Mouse (Mus musculus) kidney, embryonic 14.5 days (tissue): ENCODE results near the gene Ppfia4. TPM values are rescaled to one million over a fixed set of nuclear protein-coding genes. Genes with fewer than 3 reads are reported as not detected.
A peak's percentile ranks its signal among the peaks of the same experiment; 100 is the strongest.

Source experiments
- ATAC-seq: fragments of 200-750 bp; cut with Nextera tagmentation; 2 replicates; pipeline ENCODE4 v1.8.0; 2017; ENCODE audit warnings: moderate number of reproducible peaks, mild to moderate bottlenecking, moderate TSS enrichment, moderate library complexity; ENCODE audit not compliant: low FRiP score, low TSS enrichment
- H3K27ac ChIP-seq: fragments of 300-500 bp; sonication (generic); 2 replicates; pipeline ENCODE4 v1.5.1; 2014; ENCODE audit warnings: low read depth, mild to moderate bottlenecking, low read length, moderate library complexity, mixed read lengths
- H3K27me3 ChIP-seq: fragments of 300-500 bp; sonication (generic); 2 replicates; pipeline ENCODE4 v1.6.1; 2014; ENCODE audit warnings: mild to moderate bottlenecking, low read length; ENCODE audit not compliant: control insufficient read depth, insufficient read depth
- H3K36me3 ChIP-seq: fragments of 300-500 bp; sonication (generic); 2 replicates; pipeline ENCODE4 v1.6.1; 2014; ENCODE audit warnings: low read length, mixed read lengths; ENCODE audit not compliant: control insufficient read depth, insufficient read depth
- H3K4me1 ChIP-seq: fragments of 300-500 bp; sonication (generic); 2 replicates; pipeline ENCODE4 v1.6.1; 2014; ENCODE audit warnings: low read length, mixed read lengths; ENCODE audit not compliant: control insufficient read depth, insufficient read depth
- H3K4me2 ChIP-seq: fragments of 300-500 bp; sonication (generic); replicated peaks from 2 replicates; pipeline ENCODE4 v1.6.1; 2014; ENCODE audit warnings: low read depth, mild to moderate bottlenecking, low read length
- H3K4me3 ChIP-seq: fragments of 300-500 bp; sonication (generic); 2 replicates; pipeline ENCODE4 v1.5.1; 2014; ENCODE audit warnings: mild to moderate bottlenecking, low read length
- H3K9ac ChIP-seq: fragments of 300-500 bp; sonication (generic); 2 replicates; pipeline ENCODE4 v1.6.1; 2014; ENCODE audit warnings: low read depth, mild to moderate bottlenecking, low read length, moderate library complexity
- H3K9me3 ChIP-seq: fragments of 300-500 bp; sonication (generic); 2 replicates; pipeline ENCODE4 v1.6.1; 2016; ENCODE audit warnings: low read length; ENCODE audit not compliant: control insufficient read depth
- WGBS: fragments of 180-500 bp; shearing (Covaris S2); extraction: QIAGEN DNeasy Blood & Tissue Kit; methylation state at CpG from one replicate; pipeline ENCODE4 v1.1.7; 2014; 5-methylcytosine and 5-hydroxymethylcytosine counted together
- polyA plus RNA-seq: library from polyadenylated mRNA; unstranded; fragments of >200 nt; fragmentation: Nextera tagmentation; extraction: Ambion mirVana; gene quantifications from 2 replicates; pipeline ENCODE4 v1.2.1, GENCODE M21; 2014

The Ppfia4 gene
- polyA plus RNA-seq, 1 experiment from 2014 or later, result 2.7 TPM

DNA sequence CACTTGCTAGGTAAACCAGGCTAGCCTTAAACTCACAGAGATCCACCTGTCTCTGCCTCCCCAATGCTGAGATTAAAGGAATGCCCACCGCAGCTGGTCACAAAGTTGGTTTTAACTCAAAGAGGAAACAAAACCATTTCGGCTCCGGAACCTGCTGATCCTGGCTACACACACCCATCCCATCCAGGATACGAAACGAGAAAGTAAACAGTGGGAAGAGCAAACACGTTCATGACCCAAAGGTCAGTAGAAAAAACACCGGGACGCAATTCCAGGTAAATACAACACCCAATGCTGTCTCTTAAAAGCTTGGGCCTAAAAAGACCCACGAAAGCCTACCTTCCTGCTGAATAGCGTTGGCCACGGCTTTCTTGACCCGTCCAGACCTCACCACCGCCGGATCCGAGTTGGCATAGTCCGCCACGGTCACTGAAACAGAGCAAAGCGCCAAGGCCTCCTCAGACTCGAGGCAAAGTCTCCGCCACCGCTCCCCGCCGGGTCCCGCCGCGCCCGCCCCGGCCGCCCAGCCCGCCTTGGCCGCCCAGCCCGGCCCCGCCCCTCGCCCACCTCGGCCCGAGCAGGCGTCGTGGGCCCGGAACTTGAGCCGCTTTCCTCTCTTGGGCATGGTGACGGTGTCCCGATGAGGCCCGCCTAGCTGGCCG is 28.6 kb upstream of the Ppfia4 start:
- no peaks in the 10 kb centered on the region for H3K27me3 ChIP-seq
- peak overlapping the region; percentile 92 for H3K4me3 ChIP-seq
- peak overlapping the region; percentile 77 for H3K4me2 ChIP-seq
- peak overlapping the region; percentile 57; the same call in 1 of the 2 replicates for H3K27ac ChIP-seq
- ATAC-seq, result peak; percentile 86; the same call in 1 of the 2 replicates
- H3K9ac ChIP-seq, result peak overlapping the region; percentile 92
- H3K36me3 ChIP-seq, result peaks cover 29% of the 10 kb centered on the region
- WGBS, result 1% methylated on average over 37 of the region's 44 CpGs
- H3K9me3 ChIP-seq, result no peaks in the 10 kb centered on the region
- H3K4me1 ChIP-seq, result peaks cover 11% of the 10 kb centered on the region

DNA sequence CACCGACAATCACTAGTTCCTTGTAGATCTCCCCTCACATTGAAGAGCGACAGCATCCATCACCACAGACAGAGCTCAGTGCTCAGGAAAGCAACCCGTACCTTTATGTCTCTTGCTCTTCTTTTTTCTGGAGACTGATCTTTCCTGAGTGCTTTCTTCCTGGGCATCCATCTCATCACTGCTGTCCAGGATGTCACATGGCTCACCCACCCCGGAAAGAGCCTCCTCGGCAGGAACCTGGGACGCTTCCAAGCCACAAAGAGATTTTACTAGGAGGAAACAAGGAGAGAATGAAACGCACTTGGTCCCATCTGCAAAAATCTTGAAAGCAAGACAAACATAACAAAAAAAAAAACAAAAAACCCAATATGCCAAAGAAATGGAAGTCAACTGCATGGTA is 27.9 kb upstream of the Ppfia4 start:
- Histone ChIP-seq H3K4me3 (peak overlapping the region; percentile 92), H3K27ac (no peak overlapping the region), H3K9ac (peak overlapping the region; percentile 92), H3K4me1 (peaks cover 11% of the 10 kb centered on the region), H3K36me3 (peaks cover 36% of the 10 kb centered on the region), H3K4me2 (peak overlapping the region; percentile 77), H3K9me3 (no peaks in the 10 kb centered on the region), H3K27me3 (no peaks in the 10 kb centered on the region)
- WGBS, result 80% methylated on average over 7 of the region's 7 CpGs
- no peak for ATAC-seq

DNA sequence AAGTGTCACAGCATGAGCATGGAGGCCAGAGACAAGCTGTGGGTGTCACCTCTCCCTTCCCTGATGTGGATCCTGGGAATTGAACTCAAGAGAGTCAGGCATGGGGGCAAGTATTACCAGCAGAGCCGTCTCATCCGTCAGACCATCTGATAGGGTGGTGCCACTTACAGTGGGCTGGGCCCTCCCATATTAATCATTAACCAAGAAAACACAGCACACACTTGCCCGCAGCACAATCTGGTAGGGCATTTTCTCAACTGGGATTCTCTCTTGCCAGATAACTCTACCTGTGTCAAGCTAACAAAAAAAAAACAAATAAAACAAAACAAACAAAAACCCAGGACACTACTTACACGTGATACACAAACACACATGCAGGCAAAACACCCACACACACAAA is 24.7 kb upstream of the Ppfia4 start:
- Histone ChIP-seq H3K27ac (no peak overlapping the region), H3K4me2 (no peak overlapping the region), H3K9ac (no peak overlapping the region), H3K27me3 (no peaks in the 10 kb centered on the region), H3K4me3 (no peak overlapping the region), H3K4me1 (peaks cover 11% of the 10 kb centered on the region), H3K9me3 (no peaks in the 10 kb centered on the region), H3K36me3 (peaks cover 65% of the 10 kb centered on the region)
- no peak for ATAC-seq
- 61% methylated on average over 4 of the region's 4 CpGs for WGBS

DNA sequence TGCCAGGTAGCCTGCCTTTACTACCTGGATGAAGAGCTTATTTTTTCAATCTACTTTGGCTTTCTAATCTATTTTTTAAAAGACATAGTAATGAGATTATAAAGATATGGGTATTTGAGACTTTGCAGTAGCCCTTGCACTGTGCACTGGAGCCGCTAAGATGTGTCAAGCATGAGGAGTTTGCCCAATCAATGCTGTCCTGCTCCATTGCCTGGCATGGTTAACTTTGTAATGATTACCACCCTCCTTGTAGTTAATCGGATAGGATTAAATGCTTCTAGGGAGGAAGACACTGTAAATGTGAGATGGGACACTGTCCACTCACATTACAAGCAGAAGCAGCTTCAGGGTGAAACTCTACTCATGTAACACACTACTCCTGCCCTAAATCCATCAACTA is 20.6 kb upstream of the Ppfia4 start:
- Histone ChIP-seq H3K4me2 (no peak overlapping the region), H3K9ac (no peak overlapping the region), H3K27ac (no peak overlapping the region), H3K9me3 (no peaks in the 10 kb centered on the region), H3K36me3 (peaks cover 85% of the 10 kb centered on the region), H3K4me3 (no peak overlapping the region), H3K27me3 (no peaks in the 10 kb centered on the region), H3K4me1 (no peaks in the 10 kb centered on the region)
- 0 out of 2 replicates have a peak, but pooled peaks have one; percentile 66 for ATAC-seq
- 66% methylated on average over 2 of the region's 2 CpGs for WGBS

DNA sequence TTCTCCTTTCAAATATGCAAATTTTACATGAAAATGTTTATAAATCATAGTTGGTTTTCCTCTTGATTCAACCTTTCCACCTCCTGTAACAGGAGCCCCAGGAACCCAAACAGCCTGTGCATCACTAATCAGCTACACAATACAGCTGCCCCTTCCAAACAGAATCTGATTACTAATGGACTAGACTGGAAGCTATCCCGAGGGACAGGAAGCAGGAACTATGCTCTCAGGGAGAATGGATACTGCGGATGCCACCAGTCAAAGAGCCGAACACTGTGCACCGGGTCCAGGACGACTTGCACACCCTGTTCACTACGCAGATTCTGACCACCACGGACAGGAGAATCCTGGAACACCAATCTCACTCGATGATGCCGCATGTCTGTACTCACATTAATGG is 15.1 kb upstream of the Ppfia4 start:
- H3K9me3 ChIP-seq, result no peaks in the 10 kb centered on the region
- H3K36me3 ChIP-seq, result peaks cover 62% of the 10 kb centered on the region
- H3K27ac ChIP-seq, result no peak overlapping the region
- H3K27me3 ChIP-seq, result no peaks in the 10 kb centered on the region
- H3K9ac ChIP-seq, result no peak overlapping the region
- H3K4me1 ChIP-seq, result no peaks in the 10 kb centered on the region
- H3K4me3 ChIP-seq, result no peak overlapping the region
- 90% methylated on average over 9 of the region's 9 CpGs for WGBS
- no peak overlapping the region for H3K4me2 ChIP-seq
- ATAC-seq, result no peak

DNA sequence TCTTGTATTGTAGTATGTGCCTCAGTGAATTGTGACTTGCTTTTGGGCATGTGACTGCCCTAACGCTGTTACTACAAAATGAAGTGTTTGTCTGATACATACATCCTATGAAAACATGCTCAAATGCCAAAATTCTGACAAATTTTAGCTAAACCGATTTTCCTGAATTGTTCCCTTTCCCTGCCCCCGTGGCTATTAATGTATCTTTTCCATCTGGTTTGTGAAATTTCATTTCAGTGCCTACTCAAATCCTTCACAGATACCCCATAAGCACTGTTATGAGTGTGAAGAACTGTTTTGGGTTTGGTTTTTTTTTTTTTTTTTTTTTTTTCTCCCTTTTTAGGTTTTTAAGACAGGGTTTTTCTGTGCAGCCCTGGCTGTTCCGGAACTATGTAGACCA is 12.3 kb upstream of the Ppfia4 start:
- ATAC-seq, result no peak
- 74% methylated on average over 4 of the region's 4 CpGs for WGBS
- Histone ChIP-seq H3K27ac (no peak overlapping the region), H3K9ac (no peak overlapping the region), H3K4me1 (no peaks in the 10 kb centered on the region), H3K36me3 (peaks cover 34% of the 10 kb centered on the region), H3K4me2 (peak overlapping the region; percentile 94), H3K27me3 (no peaks in the 10 kb centered on the region), H3K9me3 (no peaks in the 10 kb centered on the region), H3K4me3 (peak overlapping the region; percentile 54; the same call in 1 of the 2 replicates)

DNA sequence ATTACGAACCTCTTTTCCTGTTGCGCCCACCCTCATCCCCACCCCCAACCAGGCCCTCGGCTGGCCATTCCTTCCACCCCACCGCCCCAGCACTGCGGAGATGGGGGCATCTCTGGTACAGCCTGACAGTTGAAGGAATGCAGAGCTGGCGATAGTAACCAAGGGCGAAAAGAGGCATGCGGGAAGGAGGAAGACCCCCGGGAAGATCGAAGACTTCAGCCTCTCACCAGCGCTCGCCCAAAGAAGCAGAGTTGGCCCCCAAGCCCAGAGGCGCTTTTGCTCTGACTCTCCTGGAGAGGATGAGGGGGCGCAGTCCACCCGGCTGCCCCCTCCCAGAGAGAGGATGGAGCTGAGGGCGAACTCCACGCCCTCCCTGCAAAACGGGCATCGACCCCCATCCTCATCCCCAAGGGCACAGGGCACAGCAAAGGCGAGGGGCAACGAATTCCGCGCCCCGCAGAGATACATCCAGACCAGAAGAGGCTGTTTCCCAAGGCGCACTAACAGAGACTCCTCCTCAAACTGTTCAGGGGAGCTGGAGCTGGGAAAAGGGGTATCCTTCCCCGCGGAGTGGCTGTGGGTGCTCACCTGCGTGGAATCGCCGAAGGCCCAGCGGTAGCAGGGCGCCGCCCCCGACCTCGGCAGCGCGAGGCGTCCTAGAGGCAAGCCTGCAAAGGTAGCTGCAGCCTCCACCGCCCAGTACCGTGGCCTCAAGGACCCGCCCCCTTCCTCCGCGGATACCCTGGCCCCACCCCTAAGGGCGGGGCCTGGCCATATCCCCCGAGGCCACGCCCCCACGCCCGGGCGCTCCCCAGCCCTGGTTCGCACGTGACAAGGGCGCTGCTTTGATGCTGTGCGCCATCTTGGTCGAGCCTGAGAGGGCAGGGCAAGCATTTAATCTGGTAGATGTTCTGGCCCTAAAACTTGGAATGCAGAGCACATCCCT is 11.6 kb upstream of the Ppfia4 start:
- under 1% methylated on average over 54 of the region's 54 CpGs for WGBS
- no peaks in the 10 kb centered on the region for H3K27me3 ChIP-seq
- H3K4me2 ChIP-seq, result peak overlapping the region; percentile 94
- ATAC-seq, result peak; percentile 97
- H3K4me1 ChIP-seq, result no peaks in the 10 kb centered on the region
- no peak overlapping the region for H3K27ac ChIP-seq
- H3K9me3 ChIP-seq, result no peaks in the 10 kb centered on the region
- H3K4me3 ChIP-seq, result peak overlapping the region; percentile 54
- peaks cover 26% of the 10 kb centered on the region for H3K36me3 ChIP-seq
- peak overlapping the region; percentile 55 for H3K9ac ChIP-seq

DNA sequence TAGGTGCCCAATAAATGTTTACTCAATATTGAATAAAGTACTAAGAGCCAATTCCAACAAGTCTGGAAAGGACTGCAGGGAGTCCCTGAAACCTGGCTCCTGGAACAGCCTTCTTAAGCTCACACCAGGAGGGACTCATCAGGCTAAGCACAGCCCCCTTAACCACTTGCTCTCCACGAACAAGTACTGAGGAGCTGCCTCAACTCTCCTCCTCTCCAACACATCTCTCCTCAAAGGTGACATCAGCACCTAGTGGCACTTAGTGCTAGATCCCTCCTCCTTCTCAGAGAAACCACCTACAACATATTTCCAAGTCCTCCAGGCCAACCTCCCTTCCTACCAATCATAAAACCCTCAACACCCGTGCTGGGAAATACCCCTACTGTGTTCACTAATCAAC is 10.8 kb upstream of the Ppfia4 start:
- 2% methylated on average over 2 of the region's 2 CpGs for WGBS
- Histone ChIP-seq H3K9me3 (no peaks in the 10 kb centered on the region), H3K36me3 (peaks cover 23% of the 10 kb centered on the region), H3K4me3 (peak overlapping the region; percentile 54), H3K27ac (no peak overlapping the region), H3K4me1 (no peaks in the 10 kb centered on the region), H3K27me3 (no peaks in the 10 kb centered on the region), H3K4me2 (peak overlapping the region; percentile 94), H3K9ac (no peak overlapping the region)
- ATAC-seq, result no peak

DNA sequence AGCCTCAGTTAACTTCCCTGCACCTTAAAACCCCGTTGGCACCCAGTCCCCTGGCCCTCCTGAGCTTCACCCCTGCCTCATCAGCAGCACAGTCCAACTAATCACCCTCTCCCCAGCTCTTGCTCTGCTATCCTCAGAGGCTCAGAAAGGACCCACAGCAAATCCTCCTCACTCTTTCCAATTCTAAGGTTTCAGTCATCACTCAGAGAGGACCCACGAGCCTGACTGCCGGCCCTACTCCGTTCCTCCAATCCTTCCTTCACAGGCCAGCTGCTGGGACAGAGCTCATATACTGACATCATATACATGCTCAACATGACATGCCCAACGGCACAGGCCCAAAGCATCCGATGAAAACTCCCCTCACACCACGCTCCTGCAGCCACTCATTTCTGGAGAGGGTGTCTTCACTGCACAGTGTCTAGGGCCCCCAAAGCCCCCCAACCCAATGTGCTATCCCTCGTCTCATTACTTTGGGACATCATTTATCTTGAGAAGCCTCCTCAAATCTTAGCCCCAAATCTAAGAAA is 10.1 kb upstream of the Ppfia4 start:
- H3K27ac ChIP-seq, result no peak overlapping the region
- ATAC-seq, result no peak
- H3K27me3 ChIP-seq, result no peaks in the 10 kb centered on the region
- no peak overlapping the region for H3K4me3 ChIP-seq
- H3K36me3 ChIP-seq, result peaks cover 20% of the 10 kb centered on the region
- no peaks in the 10 kb centered on the region for H3K4me1 ChIP-seq
- no peaks in the 10 kb centered on the region for H3K9me3 ChIP-seq
- 80% methylated on average over 8 of the region's 8 CpGs for WGBS
- no peak overlapping the region for H3K9ac ChIP-seq
- H3K4me2 ChIP-seq, result no peak overlapping the region
